Mouse (Mus musculus): ENCODE results near the gene Cggbp1.
"Not testable (repeated sequence)": the region's sequence is repeated elsewhere in the genome, so short reads cannot be mapped to it uniquely, and the experiment has no call there.

Gene Cggbp1

DNA sequence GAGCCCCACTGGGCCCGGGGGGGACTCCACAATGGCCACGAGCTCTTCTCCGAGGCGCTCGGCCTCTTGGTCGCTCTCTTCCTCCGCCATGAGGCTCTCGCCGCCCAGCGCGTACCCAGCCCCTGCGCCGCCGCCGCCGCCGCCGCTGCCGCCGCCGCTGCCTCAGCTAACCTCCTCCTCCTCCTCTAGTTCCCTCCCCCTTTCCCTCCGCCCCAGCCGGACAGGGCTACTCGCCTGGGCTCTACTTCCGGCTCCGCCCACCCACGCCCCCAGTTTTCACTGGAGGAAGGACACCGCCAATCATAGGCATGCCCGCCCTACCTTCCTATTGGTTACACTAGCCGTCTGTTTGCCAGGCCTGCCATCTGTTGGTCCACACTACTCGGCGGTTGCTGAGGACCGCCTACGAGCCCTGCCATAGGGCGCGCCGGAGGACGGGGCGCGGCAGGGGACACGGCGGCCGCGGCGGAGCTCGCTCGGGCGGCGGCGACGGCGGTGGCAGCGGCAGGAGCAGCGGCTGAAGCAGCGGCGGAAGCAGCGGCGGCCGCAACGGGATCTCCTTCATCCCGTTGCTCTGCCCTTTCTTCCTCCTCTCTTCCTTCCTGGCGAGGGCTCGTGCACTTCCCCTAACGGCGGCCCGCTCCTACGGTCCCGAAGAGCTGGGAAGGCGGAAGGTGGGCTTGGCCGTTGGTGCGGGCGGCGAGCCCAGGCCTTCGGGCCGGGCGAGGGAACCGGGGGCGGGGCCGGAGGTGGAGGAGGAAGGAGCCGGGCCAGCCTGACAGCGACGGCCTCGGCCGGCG is at the start of gene Cggbp1, which contains the start of gene Zfp654:
Gene Cggbp1 (plus strand): TSS at position 434 of the 800 bp plus-strand sequence.
Gene Zfp654 (minus strand): TSS at position 90 of the 800 bp plus-strand sequence.
- peak; percentile 100 for DNase-seq

- DNase-seq, result no peak
Measured at GRCm38 (mm10) chr16:64803041-64803440, 48.8 kb upstream of the Cggbp1 start.

- no peak for DNase-seq
Measured at GRCm38 (mm10) chr16:64817094-64817765, 34.6 kb upstream of the Cggbp1 start.

DNA sequence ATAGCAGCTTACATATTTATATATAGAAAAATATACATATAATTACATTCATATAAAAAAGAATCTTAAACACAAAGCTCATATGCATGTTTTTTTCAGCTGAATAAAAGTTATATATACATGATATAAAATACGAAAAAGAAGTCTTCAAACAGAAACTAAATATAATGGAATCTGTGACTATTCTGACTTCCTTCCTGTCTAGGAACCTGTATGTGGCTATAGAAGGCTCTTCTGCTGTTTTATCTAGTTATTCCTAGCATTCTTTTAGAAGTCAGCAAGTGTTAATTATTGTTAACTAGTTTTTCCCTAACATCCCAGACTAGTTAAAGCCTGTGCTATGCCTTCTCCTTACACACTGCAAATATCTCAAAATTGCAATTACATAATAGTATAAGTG is 27.9 kb upstream of the Cggbp1 start:
- DNase-seq, result no peak

DNA sequence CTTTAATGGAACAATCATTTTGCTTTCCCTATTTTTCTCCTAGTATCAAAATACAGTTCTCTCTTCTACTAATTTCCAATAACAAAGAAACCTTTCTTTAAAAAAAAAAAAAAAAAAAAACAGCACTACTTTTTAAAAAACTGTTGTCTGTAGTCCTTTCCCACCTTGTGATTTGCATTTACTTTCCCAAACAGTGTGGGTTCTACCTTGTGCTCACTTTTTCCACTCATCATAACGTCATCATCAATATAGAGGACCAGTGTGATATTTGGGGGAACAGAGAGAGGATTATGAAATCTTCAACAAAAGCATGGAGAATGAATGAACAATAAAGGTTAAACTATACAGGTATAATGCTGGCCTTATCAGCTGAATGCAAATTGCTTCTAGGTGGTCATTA is 27.3 kb upstream of the Cggbp1 start:
- no peak for DNase-seq

GRCm38 (mm10) chr16:64830291-64830690 is 21.5 kb upstream of the Cggbp1 start:
- DNase-seq, result peak; percentile 33

DNA sequence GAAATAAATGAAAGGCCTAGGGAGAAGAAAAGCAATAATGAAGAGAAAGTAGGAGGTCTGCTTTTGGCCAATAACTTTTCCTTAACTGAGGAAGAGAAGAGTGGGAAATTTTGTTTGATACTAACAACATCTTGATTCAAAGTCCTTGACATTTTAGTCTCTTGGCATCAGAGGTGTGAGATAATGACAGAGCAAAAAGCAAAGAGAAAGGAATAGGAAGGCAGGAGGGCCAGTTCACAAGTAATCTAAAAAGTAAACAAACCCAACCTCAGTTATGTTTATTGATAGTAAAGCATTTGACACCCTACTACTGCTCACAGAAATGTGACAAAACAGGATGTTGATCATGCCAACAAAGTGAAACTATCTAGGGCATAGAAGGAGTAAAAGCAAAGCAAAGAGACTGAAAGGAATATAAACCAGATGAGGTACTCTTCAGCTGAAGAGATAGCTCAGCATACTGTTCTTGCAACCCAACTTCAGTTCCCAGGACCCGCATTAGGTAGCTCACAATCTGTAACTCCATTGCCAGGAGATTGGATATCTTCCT is 15.7 kb upstream of the Cggbp1 start:
- DNase-seq, result peak; percentile 12

GRCm38 (mm10) chr16:64836709-64837108 is 15.1 kb upstream of the Cggbp1 start:
- no peak for DNase-seq

DNA sequence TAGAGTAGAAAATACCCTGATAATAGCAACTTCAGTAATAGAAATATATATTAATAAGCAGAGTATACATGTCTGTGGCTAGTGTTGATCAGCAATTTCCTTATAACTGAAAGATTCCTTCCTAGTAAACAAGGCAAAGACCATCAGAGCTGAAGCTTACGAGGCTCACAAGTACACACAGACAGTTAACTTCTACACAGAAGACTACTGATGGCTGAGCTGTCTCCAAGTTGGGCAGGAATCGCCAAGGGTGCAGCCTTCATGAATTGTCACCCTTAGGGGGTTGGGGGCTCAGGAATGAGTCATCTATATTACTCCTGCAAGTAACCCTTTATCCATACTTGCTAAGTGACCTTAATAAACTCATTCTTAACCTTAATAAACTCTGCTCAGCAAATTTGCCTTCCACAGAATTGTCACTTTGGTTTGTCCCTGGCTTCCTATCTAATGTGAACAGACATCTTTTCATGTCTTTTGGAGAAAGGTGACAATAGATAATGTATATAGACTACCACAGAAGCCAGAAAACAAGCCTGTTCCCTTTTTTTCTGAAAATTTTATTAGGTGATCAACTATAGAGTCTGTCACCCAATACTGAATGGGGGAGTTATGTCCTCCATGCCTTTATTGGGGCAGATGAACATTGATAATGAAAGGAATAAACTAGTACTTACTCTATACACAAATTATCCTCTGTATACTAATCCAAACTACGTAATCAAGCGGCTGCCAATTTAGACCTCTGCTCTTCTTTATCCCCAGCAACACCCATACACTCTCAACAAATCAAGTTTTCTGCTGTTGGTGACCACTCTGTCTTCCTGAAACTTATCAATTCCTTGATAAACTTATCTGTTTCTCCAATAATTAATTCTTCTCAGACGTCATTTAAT is 10.1 kb upstream of the Cggbp1 start:
- no peak for DNase-seq

DNA sequence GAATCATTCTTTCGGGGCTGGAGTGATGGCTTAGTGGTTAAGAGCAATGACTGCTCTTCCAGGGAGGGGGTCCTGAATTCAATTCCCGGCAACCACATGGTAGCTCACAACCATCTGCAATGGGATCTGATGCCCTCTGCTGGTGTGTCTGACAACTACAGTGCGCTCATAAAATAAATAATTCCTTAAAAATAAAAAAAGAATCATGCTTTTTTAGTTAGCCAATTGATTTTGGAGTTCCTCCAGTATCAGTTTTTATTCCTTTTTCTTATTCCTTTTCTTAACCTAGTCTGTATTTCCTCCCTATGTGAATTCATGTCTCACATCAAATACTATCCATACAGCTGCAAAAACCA is 9.4 kb upstream of the Cggbp1 start:
- no peak for DNase-seq

GRCm38 (mm10) chr16:64845947-64846346 is 5.8 kb upstream of the Cggbp1 start:
- peak; percentile 25 for DNase-seq

DNA sequence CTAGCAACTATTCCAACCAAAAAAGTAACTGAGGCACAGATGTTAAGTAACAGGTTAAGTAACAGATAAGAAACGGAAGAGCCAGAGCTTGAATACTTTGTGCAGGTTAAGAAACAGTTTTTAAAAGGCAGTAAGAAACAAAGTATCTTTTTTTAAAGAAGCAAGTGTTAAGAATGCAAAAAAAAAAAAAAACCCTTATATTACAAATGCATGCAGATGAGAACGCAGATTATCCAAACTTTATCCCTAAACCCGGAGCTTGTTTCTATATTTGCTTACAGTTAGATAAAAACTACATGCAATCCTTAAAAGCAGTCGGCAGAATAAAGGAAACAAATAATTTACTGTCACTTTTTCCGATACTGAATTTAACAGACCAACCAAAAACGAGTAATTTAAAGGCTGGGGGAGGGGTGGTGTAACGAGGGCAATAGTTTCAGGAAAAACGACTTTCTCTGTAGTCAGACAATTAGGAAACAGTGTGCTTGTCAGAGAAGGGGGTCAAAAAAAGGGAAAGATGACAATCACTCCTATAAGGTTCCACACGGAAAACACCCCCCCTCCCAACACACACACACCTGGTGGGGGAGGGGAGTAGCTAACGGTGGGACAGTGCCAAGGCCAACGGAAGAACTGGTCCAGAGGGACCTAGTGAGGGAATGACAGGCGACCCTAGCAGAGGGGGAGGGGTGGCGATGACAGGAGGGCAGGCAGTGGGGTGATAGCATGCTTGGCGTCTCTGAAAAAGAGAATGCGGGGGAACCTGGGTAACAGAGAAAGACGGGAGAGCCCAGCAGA is 1.3 kb upstream of the Cggbp1 start:
- peak; percentile 39 for DNase-seq

DNA sequence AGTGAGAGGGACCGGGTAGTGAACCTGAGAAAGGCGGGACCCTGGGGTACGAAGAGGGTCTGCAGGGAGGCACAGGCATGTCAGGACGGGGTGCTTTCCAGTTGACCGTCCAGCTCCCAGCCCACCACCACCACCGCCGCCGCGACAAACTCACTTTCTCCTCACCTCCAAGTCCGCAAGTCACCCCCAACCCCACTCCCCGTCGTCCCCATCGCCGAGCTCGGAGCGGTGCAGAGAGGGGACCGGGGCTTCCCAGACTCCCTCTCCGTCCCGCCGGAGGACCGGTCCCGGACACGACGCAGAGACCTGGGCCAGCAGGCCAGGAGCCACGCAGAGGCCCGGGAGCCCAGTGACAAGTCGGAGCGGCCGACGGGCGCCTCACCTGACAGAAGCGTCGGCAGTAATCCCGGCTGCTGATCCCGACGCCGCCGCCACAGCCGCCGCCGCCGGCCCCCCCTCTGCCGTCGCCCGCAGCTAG is 672 bp upstream of the Cggbp1 start:
- DNase-seq, result no peak

DNA sequence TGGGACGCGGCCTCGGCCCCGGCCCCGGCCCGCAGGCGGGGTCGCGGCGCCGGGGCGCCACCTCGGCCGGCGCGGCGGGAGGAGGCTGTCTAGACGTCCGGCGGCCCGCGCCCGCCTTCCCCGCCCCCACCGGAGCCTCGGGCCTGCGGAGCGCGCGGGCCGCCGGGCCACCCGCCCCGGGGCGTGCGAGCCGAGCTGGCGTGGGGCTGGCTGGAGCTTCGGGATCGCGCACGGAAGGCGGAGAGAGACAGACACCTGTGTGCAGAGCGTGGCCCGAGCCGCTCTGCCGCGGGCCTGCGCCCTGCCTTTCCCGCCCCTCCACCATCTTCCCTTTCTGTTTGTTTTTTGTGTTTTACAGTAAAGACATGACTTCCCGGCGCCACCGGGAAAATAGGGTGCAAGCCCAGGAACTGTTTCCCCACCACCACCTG is 660 bp downstream of the Cggbp1 start:
- DNase-seq, result peak; percentile 56

DNA sequence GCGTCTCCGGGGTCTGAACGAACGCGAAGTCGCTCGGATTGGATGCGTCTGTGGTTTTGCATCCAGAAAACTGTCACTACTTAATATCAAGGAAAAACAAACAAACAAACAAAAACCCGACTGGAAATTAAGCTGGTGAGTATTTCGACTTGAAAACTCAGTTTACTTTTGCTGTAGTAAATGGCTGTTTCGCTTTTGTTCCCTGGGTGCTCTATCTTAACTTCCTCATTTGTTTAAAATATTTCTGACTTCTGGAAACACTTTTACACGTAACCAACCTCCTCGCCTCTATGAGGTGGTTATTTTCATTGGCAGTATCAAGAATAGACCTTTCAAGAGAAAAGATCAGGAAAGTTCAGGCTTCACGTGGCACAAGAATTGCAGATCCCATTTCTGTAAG is 1.1 kb downstream of the Cggbp1 start:
- DNase-seq, result no peak

DNA sequence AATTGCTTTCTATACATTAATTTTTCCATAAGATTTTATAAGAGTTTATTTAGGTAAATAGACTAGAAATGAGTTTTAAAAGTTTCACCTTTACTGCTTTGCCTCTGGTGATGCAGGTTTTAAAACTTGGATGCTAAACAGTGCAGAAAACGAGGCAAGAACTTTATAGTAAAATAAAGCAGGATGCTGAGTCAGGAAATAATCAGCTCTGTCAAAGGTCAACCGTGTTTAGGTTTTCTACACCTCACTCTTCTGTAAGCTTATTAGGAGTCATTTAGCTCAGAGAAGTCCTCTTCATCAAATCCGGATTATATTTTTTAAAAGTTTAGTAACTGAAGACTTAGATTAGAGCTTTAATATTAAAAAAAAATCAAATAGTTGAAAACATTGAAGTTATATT is 5.2 kb downstream of the Cggbp1 start:
- no peak for DNase-seq

DNA sequence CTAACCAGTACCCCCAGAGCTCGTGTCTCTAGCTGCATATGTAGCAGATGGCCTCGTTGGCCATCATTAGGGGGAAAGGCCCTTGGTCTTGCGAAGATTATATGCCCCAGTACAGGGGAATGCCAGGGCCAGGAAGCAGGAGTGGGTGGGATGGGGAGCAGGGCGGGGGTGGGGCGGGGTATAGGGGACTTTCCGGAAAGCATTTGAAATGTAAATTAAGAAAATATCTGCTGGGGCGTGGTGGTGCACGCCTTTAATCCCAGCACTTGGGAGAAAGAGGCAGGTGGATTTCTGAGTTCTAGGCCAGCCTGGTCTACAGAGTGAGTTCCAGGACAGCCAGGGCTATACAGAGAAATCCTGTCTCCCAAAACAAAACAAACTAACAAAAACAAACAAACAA is 14.0 kb downstream of the Cggbp1 start:
- DNase-seq, result not testable (repeated sequence)

DNA sequence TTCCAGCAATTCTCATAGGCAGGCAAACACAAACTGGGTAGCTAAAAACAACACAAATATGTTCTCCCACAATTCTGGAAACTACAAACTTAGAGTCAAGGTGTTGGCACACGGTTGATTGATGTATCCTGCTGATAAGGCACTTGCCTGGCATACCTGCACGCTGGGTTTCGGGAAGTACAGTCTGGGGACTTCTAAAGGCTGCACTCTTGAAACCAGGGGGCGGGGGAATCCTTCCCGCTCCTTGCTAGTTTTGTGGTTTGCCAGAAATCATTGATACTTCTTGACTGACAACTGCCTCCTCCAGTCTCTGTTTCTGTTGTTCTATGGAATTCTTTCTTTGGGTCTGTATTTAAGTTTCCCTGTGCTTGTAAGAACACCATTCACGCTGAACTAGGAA is 16.8 kb downstream of the Cggbp1 start:
- no peak for DNase-seq

DNA sequence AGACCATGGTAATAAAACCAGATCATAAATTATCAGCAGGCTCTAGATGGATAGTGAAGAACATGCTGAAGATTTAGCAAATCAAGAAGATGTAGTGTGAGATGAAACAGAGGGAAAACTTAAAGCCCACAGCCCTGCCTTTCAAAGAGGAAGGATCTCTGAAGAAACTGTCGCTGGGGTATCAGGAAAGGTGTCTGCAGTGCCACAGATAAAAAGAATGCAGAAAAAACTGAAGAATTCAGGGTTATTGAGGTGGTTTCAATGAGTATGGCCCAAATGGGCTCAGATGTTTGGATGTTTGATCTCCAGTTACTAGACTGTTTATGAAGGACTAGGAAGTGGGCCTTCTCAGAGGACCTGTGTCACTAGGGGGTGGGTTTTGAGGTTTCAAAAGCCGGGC is 17.8 kb downstream of the Cggbp1 start:
- DNase-seq, result no peak

GRCm38 (mm10) chr16:64872296-64872695 is 20.5 kb downstream of the Cggbp1 start:
- DNase-seq, result peak; percentile 58

- DNase-seq, result no peak
Measured at GRCm38 (mm10) chr16:64872841-64873240, 21.0 kb downstream of the Cggbp1 start.
